Mouse (Mus musculus): ENCODE measurements at regions not wholly inside any gene's neighbourhood (a gene's known extent, or its start where the extent isn't known, plus 50 kb on each side); places are given as distances from the start of the nearest gene placed in this dataset.

DNA sequence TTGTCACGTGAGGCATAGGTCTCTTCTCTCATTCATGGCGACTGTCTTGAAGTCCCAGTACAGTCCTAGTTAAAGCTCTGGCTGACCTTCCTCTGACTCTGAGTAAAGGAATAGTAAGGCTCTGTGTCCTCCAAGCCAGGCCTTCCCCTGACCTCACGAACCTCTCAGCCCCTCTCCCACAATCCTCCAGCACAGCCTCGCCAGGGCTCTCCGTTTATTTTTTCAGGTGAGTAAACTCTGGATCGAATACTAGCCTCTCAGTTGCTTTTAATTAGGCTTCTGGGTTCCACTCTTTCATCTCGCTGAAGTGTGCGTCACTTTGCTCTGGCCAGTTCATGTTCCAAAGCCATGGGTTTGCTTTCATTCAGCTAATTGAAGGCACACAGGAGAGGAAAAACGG is 133.8 kb downstream of the Mylk4 start:
- DNase-seq (ENCODE audit: low spot score in 2 of 2) = no peak

DNA sequence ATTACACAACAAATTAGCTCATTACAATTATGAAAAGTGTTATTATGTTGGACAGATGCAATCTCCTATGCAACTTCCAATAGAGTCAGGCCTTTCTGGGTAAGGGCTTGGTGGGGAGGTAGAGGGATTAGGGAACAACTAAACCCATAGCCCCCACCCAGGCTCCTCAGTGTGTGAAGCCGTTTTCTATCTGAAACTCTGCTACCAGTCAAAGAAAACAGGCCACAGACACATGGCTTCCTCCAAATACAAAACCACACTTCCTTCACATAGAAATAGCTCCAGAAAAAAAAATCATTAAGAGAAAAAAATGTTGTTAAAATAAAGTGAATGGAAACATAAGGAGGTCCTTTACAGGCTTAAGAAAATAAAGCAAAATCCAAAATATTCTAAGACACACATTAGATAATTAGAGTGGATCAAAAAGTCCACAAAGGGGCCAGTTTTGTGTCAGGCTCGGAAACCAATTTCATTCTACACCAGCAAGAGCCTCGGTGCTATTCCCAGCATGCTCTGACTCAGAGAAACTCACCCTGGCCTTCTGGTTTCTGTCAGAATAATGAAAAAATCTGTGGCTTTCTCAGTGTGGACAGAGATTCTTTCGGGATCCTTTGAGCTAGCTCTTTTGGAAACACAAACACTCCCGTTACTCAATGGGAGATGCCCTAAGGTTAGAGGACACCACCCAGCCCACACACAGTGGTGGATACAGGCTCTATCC is 140.6 kb downstream of the Mylk4 start:
- no peak for DNase-seq (ENCODE audit: low spot score in 2 of 2)

DNA sequence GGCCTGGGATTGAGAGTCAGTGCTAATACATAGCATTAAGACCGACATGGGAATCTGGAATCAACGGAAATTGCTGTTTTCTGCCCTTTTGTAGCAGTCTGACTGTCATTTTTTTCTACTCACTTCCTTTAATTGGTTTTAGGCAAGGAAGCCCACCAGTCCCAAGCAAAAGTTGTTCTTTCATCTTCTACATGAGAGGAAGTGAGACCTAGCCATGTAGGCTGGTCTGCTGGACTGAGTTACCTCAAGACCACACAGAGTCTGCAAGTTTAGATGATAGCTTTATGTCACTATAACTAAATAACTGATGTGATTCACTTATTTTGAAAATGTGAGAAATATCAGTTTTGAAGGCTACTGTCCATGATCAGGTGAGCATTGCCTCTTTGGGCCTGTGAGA is 142.8 kb downstream of the Mylk4 start:
- DNase-seq (ENCODE audit: low spot score in 2 of 2) = no peak

DNA sequence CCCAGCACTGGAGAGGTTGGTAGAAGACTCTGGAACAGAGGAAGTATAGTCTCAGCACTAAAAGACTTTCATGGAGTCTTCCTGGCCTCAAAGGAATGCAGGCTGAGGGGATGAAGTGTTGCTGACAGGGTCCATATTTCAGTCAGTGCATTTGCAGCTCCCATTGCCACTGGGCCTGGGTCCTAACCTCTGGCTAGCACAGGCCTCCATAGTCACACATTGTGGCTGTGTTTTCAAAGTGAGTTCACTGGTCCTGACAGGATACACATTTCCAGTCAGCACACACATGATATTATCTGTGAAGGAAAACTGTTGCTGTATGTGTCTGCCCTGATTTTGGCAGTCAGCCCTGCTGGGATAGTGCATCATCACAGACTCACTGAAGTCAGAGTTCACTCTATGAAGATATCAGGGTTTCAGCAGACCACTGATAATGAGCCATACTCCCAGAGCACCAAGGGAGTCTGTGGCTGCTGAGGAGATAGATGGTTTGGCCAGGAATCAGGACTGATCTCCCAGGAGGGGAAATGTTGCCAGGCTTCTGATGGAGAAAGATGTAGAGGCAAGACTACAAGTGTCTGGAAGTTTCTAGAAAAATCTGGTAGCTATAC is 153.5 kb downstream of the Mylk4 start:
- DNase-seq (ENCODE audit: low spot score in 2 of 2) = no peak

DNA sequence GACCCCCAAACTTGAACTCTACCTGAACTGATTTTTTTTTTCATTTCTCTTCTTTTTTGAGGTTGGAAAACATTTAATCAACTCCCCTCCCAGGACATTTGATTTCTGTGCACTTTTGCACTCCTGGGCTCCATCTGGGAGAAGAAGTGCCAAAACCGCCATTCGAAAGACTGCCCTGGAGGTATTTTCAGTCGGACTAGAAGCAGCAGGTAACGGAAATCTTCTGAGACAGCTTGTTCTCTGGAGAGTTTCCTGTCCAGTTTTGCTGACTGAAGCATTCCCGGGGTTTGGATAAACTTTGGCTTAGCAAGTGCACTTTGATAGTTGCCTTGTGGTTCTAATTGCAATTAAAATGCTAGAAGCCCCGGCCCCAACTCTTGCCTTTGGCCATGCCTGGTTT is 169.8 kb downstream of the Mylk4 start:
- no peak for DNase-seq (ENCODE audit: low spot score in 2 of 2)

DNA sequence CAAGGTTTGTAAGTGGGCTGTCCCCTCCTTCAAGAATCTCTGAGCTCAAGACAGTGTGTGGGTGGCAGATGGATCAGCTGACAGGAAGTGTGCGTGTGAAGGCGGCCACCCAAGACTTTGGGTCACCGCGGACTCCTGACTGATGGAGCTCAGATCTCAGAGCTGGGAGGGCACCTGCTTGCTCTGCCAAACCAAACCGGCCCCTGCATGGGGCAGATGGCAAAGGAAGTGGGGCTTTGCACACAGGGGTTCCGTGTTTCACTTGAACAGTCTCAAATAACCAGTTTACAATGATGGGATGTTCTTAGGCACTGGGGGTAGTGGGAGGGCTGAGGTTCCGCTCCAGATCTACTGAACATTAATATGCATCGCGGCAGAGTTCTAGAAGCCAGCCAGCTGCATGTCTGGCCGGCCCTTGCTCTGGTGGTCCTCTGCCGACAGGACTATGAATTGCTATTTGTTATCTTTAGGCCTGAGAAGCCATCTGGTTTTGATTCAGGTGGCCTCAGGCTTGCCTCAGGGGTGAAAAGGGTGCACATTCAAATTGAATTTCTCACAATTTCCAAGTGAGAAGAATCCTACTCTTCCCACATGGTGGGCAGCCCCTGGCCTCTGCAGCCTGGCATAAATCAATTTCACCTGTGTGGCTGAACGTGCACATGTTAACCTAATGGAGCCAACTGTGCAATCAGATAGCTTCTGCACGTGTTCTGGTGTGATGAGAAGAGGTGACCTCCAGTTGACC is 172.0 kb downstream of the Mylk4 start:
- no peak for DNase-seq (ENCODE audit: low spot score in 2 of 2)

DNA sequence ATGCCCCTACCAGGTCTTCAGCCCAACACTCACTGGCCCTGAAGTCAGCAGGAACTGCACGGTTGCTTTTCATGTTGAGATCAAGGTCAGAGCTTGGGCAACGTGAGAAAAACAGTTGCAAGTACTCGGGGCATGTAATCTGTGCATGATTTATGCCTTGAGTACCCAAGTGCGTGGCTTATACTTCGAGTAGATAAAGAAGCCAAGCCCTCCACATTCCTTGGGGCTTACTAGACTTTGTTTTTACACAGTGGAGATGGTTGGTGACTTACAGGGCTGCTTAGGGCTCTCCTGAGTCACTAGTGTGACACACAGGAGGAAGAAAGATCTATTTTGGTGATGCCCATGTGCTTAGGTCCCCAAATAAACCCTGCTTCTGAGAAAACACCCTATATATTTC is 172.8 kb downstream of the Mylk4 start:
- no peak for DNase-seq (ENCODE audit: low spot score in 2 of 2)

DNA sequence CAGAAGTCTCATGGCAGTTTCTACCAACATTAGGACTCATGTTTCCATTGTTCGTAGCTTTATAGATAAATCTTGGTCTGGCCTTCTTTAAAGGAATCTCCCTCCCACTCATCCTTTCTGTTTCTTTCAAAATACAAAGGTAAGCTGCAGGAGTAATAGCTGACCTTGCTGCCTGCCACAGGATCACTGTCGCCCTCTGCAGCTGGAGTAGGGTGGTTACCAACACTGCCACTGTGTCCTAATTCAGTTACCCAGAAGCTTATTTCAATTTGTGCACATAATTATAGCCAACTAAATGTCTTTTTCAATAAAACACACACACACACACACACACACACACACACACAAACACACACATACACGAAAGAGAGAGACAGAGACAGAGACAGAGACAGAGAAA is 175.3 kb downstream of the Mylk4 start:
- no peak for DNase-seq (ENCODE audit: low spot score in 2 of 2)

DNA sequence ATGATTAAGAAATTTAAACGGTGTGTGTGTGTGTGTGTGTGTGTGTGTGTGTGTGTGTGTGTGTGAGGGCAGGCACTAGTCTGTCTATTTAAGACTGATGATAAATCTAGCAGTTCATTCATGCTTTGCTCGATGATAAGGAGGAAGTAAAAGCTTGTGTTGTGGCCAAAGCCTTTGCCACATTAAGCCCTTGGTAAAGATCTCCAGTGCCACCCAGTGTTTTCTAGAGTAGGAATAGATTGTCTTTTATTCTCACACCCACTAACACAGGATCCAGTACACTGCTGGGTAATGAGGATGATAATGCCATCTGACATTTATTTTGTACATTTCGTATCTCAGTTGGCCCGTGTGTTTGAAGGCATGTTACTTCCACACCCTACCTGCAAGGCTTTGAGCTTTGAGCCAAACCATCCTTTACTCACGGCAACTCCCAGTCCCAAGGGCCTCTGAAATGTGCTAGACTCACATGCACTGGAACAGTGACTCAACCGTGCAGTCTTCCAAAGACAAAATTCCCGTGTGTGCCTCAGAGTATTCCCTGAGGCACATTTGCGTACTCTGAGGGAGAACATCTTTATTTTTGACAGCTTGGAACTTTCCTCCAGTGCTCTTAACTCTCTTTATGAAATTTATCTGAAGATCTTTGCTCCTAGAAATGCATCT is 179.7 kb downstream of the Mylk4 start:
- no peak for DNase-seq (ENCODE audit: low spot score in 2 of 2)

DNA sequence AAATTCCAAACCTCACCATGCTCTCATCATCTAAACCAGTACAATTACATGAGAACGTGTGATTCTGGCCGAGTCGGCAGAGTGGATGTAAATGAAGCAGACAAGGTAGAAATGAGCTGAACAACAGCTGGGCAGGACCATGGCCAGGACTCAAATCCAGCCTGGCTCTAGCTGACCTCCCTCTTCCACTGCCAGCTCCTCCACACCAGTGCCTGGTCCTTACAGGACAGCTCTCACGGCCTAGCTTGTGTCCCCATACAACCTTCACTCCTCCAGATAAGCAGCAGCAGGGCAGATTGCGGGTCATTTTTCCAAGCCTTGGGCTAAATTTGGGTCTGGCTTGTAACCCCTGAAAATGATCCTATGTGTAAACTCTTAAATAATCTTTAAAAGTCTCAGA is 182.4 kb downstream of the Mylk4 start:
- DNase-seq (ENCODE audit: low spot score in 2 of 2) = no peak

DNA sequence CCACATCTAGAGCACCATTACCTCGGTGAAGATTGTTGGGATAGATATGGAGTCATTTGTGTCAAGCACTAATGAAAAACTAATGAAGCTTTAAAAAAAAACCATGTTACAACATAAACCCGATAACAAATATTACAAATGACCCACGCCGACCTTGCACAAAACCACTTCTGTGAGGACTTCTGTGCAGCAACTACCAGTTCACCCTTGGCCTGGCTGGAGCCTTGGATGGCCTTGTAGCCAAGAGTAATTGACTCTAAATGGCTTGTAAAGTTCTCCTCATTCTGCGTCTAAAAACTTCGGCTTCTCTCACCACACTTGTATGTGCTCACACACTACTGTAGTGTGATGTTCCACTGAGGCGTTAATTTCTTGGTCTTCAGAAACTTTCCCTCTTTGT is 190.1 kb downstream of the Mylk4 start:
- no peak for DNase-seq (ENCODE audit: low spot score in 2 of 2)

DNA sequence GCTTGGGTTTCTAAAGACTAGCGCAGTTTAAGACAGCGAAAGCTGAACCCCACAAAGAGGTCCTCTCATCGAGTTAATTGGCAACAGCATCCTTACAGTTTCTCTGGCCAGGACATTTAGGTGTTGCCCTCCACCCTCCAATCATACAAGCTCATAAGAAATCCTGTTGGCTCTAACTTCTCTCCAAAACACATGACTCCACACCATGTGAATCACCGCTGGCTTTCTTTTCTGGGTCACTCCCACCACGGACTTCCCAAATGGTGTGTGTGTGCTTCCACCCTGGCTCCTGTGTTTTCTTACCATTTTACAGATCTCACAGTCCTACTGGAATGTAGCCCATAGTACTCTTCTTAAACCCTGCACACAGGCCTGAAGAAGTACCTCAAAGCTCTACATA is 190.6 kb downstream of the Mylk4 start:
- no peak for DNase-seq (ENCODE audit: low spot score in 2 of 2)

DNA sequence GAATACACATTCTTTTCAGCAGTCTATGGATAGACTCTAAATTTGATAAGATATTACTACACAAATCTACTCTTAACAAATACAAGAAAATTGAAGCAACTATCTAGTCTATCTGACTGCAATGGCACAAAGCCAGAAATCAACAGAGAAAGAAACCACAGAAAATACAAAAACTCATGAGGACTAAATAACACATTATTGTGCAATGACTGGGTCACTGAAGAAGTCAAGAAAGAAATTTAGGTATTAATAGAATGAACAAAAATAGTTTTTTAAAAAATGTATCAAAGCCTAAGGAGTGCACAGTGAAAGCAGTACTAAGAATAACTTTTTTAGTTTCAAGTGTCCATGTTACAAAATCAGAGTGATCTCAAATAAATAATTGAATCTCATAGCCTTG is 202.2 kb downstream of the Mylk4 start:
- no peak for DNase-seq (ENCODE audit: low spot score in 2 of 2)

DNA sequence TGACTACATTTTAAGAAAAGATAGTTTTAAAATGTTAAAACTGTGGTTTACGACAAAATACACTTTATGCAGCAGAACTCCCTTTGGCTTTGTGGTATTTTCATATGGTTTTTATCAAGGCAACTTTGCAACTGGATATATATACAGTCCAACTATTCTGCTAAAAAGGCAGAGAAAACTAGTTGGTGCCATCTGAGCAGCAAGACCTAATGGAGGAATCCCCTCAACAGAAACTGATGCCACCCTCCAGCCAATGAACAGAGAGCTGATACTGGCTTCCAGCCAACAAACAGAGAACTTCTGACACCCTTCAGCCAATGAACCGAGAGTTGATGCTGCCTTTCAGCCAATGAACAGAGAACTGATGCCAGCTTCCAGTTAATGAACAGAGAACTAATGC is 215.9 kb downstream of the Mylk4 start:
- no peak for DNase-seq (ENCODE audit: low spot score in 2 of 2)

DNA sequence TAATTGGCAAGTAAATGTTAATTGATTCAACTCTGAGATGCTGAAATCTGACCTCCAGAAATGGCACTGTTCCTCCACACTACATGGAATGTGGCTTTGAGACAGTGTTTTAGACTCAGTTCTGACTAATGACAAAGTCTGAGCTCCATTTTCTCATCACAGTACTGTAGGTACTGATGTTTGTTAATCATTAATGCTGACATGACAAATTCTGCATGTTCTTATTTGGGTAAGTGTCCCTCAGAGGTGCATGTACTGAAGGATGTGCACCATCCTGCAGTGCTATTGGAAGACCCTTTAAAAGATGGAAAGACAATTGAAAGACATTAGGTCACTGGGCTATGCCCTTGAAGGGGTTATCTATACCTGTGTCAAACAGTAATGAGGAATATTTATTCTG is 222.1 kb upstream of the Gmds start:
- no peak for DNase-seq (ENCODE audit: low spot score in 2 of 2)

DNA sequence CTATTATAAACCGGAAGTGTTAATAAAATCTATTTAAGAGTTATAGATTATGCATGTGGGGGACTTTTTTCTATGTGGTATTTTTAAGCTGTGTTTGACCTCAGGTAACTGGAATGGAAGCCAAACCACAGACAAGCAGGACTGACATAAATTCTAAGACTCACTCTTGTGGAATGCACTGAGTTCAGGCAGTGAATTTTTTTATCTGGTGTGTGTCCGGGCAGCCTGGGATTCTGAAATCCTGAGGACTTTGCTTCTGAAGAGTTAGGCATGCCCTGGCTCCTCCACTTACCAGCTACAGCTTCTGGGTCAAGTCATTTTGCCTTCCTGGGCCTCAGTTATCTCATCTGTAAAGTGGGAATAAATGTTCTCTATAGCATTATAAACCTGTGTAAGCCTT is 217.9 kb upstream of the Gmds start:
- no peak for DNase-seq (ENCODE audit: low spot score in 2 of 2)

DNA sequence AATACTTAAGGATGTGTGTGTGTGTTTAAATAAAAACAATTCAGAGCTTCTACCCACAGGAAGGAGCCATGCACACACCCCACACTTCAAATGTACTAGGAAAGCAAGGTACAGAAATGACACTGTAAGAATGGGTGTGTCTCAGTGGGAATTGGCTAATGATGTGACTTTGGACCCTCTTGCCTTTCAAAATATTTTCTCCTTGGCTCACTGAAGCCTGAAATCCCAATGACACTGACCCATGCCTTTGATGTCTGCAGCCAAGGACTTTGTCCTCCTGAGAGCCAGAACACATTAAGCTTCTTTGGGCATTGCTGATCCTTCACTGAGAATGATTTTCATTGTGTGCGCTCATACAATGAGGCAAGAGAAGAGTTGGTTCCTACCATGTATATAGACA is 216.5 kb upstream of the Gmds start:
- DNase-seq (ENCODE audit: low spot score in 2 of 2) = no peak

DNA sequence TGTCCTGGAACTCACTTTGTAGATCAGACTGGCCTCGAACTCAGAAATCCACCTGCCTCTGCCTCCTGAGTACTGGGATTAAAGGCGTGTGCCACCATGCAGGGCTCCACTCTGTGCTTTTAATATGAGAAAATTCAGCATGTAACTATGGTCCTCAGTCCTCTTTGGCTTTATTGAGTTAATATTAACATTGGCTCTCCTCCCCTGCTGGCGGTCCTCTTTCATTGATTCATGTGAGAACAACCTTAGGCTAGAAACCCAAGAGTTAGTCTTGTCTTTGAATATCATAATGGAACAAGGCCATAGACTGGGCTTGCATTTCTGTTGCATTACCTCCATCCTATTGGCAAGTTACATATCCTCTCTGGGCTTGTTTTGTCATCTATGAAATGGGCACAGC is 216.1 kb upstream of the Gmds start:
- no peak for DNase-seq (ENCODE audit: low spot score in 2 of 2)

DNA sequence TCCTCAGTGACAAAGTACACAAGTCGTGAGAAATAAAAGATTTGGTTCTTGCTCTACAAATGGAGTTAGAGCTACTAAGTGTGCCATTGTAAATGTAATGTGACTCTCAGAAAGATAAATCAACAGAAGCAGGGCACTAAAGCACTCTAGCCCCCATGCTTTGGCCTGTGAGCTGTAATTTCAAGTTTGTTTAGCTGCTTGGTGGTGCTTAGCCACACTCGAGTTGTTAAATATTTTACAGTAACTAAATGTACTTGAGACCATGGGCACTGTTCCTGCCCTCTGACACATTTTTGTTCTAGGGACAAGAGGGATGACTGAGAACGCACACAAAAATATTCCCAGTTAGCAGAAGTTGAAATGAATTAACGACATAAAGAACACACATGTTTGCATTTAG is 214.6 kb upstream of the Gmds start:
- DNase-seq (ENCODE audit: low spot score in 2 of 2) = no peak

DNA sequence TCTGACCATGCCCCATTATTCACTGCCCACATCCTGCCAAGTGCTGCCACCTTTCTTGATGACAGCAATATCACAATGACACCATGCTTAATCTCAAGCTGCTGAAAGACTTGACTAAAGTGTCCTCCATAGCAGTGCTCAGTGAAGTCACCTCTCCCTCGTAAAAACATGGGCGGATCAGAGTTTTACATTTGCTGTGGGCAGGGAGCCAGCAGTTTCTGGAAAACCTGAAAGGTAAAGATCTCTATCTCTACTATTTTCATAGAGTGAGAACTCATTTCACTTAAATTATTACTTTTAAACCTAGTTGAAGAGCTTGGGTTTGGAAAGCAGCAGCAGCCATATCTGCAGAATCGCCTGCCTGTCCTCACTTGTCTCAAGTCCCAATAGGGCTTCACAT is 211.6 kb upstream of the Gmds start:
- DNase-seq (ENCODE audit: low spot score in 2 of 2) = no peak

DNA sequence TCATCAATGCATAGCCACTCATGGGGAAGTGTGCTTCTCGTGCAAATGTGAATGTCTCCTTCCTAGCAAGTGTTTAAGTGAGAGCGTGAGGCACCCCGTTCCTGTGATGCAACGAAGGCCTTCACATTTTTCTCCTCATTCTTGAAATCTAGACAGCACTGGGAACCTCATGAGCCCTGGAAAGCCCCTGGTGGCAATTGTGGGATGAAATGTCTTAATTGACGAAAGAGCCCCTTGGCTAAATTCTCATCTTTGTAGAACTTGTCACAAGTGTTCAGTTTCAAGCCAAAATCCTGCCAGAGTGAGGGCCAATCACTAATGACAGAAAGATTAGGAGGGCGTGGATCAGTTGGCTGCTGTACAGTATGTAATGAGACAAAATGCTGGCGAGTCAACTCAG is 208.6 kb upstream of the Gmds start:
- DNase-seq (ENCODE audit: low spot score in 2 of 2) = no peak

DNA sequence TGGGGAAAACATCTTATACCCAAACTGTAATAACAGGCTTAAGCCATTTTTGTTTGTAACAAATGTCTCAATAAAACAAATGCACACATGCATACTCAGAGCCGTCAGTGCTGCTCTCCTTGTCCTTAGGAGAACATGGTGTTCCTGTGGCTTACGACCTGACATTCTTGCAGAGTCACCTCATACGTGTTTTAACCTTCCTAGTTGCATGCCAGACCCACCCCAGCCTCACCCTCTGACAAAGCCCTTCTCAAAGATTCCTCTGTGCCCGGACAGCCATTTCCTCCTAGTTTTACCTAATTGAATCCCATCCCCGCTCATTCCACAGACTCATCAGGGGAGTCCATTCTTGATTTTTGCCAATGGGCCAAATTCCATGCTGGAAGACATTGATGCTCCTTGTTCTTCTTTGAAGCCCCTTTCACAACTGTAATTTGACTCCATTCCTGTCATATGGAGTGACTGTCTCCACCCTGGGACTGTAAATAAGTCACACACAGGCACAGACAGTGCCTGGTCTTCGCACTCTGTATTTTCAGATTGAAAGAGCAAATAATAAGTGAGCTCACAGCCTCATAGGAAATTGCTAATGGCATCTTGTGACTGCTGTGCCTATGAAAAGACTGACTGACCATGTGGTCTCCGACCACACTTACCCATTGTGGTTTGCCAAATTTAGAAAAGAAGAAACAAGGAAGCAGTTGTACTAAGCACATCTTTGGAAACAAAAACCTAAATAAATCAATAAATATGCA is 206.6 kb upstream of the Gmds start:
- DNase-seq (ENCODE audit: low spot score in 2 of 2) = no peak
